Mouse (Mus musculus) stomach, embryonic 16.5 days (tissue): Measurements from ENCODE around the gene Lhx2. TPM values are rescaled to one million over a fixed set of nuclear protein-coding genes. Genes with fewer than 3 reads are reported as not detected.

Source experiments
- ATAC-seq: fragments of 200-750 bp; cut with Nextera tagmentation; 2 replicates; pipeline ENCODE4 v1.8.0; 2017; ENCODE audit warnings: moderate number of reproducible peaks, moderate TSS enrichment; ENCODE audit not compliant: insufficient read depth, low FRiP score
- H3K27ac ChIP-seq: fragments of 300-500 bp; sonication (generic); 2 replicates; pipeline ENCODE4 v1.5.1; 2014; ENCODE audit warnings: low read length
- H3K27me3 ChIP-seq: fragments of 300-500 bp; sonication (generic); 2 replicates; pipeline ENCODE4 v1.6.1; 2014; ENCODE audit warnings: low read length, control low read depth, mixed read lengths; ENCODE audit not compliant: control insufficient read depth, insufficient read depth
- H3K36me3 ChIP-seq: fragments of 300-500 bp; sonication (generic); 2 replicates; pipeline ENCODE4 v1.6.1; 2014; ENCODE audit warnings: low read length; ENCODE audit not compliant: control insufficient read depth, insufficient read depth
- H3K4me1 ChIP-seq: fragments of 300-500 bp; sonication (generic); 2 replicates; pipeline ENCODE4 v1.6.1; 2014; ENCODE audit warnings: low read length, control low read depth, mixed read lengths; ENCODE audit not compliant: control insufficient read depth, insufficient read depth
- H3K4me2 ChIP-seq: fragments of 300-500 bp; sonication (generic); 2 replicates; pipeline ENCODE4 v1.6.1; 2014; ENCODE audit warnings: low read depth, low read length, mixed read lengths
- H3K4me3 ChIP-seq: fragments of 300-500 bp; sonication (generic); replicated peaks from 2 replicates; pipeline ENCODE4 v1.5.1; 2014; ENCODE audit warnings: mild to moderate bottlenecking, low read length
- H3K9ac ChIP-seq: fragments of 300-500 bp; sonication (generic); 2 replicates; pipeline ENCODE4 v1.6.1; 2014; ENCODE audit warnings: low read length
- H3K9me3 ChIP-seq: fragments of 300-500 bp; sonication (generic); replicated peaks from 2 replicates; pipeline ENCODE4 v1.6.1; 2016; ENCODE audit warnings: low read length, control low read depth; ENCODE audit not compliant: control insufficient read depth
- WGBS: fragments of 180-500 bp; shearing (Covaris S2); extraction: QIAGEN DNeasy Blood & Tissue Kit; methylation state at CpG from one replicate; pipeline ENCODE4 v1.1.7; 2014; 5-methylcytosine and 5-hydroxymethylcytosine counted together
- polyA plus RNA-seq: library from polyadenylated mRNA; unstranded; fragments of >200 nt; fragmentation: Nextera tagmentation; extraction: Ambion mirVana; gene quantifications from 2 replicates; pipeline ENCODE4 v1.2.1, GENCODE M21; 2015

Gene Lhx2
- 0.14 TPM in 1 of 2 replicates, not detected in the other for polyA plus RNA-seq

- no peak for ATAC-seq
- Histone ChIP-seq H3K9me3 (no peaks in the 10 kb centered on the region), H3K9ac (peak within 1 kb of the TSS; percentile 56), H3K4me3 (peak within 1 kb of the TSS; percentile 45), H3K27me3 (peaks cover 87% of the 10 kb centered on the region), H3K4me2 (peak within 1 kb of the TSS; percentile 79), H3K36me3 (no peaks in the 10 kb centered on the region), H3K27ac (no peak within 1 kb of the TSS), H3K4me1 (peaks cover 9% of the 10 kb centered on the region)
- WGBS = under 1% methylated on average over 69 of the region's 92 CpGs
These were observed at the start of gene Lhx2 for GRCm38 (mm10) chr2:38338990-38339909. Gene Lhx2 (plus strand): TSS chr2:38339281.

- ATAC-seq = no peak
- Histone ChIP-seq H3K4me1 (no peaks in the 10 kb centered on the region), H3K27me3 (no peaks in the 10 kb centered on the region), H3K27ac (no peak overlapping the region), H3K4me2 (no peak overlapping the region), H3K36me3 (no peaks in the 10 kb centered on the region), H3K9me3 (no peaks in the 10 kb centered on the region), H3K9ac (no peak overlapping the region), H3K4me3 (no peak overlapping the region)
- 74% methylated on average over 1 of the region's 1 CpGs for WGBS
These were observed 47.6 kb upstream of the Lhx2 start for GRCm38 (mm10) chr2:38291526-38291925.

DNA sequence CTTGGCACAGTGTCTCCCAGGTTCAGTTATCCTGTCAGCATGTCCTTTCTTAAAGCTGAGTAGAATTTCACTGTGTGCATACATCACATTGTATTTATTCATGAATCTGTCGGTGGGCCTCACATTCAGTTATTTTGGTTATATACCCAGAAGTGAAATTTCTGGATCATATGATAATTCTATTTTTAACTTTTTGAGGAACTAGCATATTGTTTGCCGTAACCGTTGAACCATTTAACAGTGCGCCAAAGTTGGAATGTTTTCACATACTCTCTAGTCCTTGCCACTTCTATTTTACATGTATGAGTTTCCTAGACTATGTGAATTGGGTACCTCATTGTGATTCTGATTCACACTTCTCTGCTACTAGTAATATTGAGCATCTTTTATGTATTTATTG lies 43.1 kb upstream of the Lhx2 start:
- WGBS = 85% methylated on average over 4 of the region's 4 CpGs
- no peak for ATAC-seq
- Histone ChIP-seq H3K27ac (no peak overlapping the region), H3K4me2 (no peak overlapping the region), H3K36me3 (no peaks in the 10 kb centered on the region), H3K27me3 (no peaks in the 10 kb centered on the region), H3K4me1 (no peaks in the 10 kb centered on the region), H3K9me3 (no peaks in the 10 kb centered on the region), H3K4me3 (no peak overlapping the region), H3K9ac (no peak overlapping the region)

GRCm38 (mm10) chr2:38300941-38301340 lies 38.1 kb upstream of the Lhx2 start:
- H3K27ac ChIP-seq = no peak overlapping the region
- H3K9ac ChIP-seq = no peak overlapping the region
- H3K27me3 ChIP-seq = no peaks in the 10 kb centered on the region; the same call in 1 of the 2 replicates
- H3K9me3 ChIP-seq = no peaks in the 10 kb centered on the region
- H3K4me2 ChIP-seq = no peak overlapping the region
- H3K36me3 ChIP-seq = no peaks in the 10 kb centered on the region
- 44% methylated on average over 2 of the region's 2 CpGs for WGBS
- no peaks in the 10 kb centered on the region for H3K4me1 ChIP-seq
- ATAC-seq = no peak
- H3K4me3 ChIP-seq = no peak overlapping the region

DNA sequence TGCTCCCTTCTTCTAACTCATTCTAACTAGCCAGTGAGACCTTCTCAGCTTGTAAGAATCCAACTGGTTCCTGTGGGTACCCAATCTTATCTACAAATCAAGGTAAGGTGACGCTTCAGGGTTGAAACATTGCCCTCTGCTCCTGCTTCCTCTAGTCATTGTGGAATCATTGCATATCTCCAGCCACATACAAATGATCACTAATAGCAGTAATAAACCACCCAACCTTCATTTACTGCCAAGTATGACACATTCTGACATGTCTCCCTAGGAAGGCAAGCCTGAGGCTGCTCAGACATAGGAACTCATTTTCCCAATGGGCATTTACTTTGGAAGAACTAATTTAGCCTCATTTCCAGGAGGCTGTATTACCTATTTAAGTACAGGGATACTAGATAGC lies 33.9 kb upstream of the Lhx2 start:
- WGBS = 62% methylated on average over 1 of the region's 1 CpGs
- H3K36me3 ChIP-seq = no peaks in the 10 kb centered on the region
- no peaks in the 10 kb centered on the region for H3K4me1 ChIP-seq
- ATAC-seq = no peak
- H3K4me3 ChIP-seq = no peak overlapping the region
- no peaks in the 10 kb centered on the region; the same call in 1 of the 2 replicates for H3K27me3 ChIP-seq
- H3K9me3 ChIP-seq = no peaks in the 10 kb centered on the region
- H3K9ac ChIP-seq = no peak overlapping the region
- H3K27ac ChIP-seq = no peak overlapping the region
- no peak overlapping the region for H3K4me2 ChIP-seq

GRCm38 (mm10) chr2:38312921-38313320 lies 26.2 kb upstream of the Lhx2 start:
- no peak for ATAC-seq
- Histone ChIP-seq H3K27me3 (0 out of 2 replicates have a peak, but pooled peaks cover 4% of the 10 kb centered on the region), H3K9ac (no peak overlapping the region), H3K36me3 (no peaks in the 10 kb centered on the region), H3K4me3 (no peak overlapping the region), H3K9me3 (no peaks in the 10 kb centered on the region), H3K4me2 (no peak overlapping the region), H3K4me1 (no peaks in the 10 kb centered on the region), H3K27ac (no peak overlapping the region)
- 36% methylated on average over 3 of the region's 3 CpGs for WGBS

DNA sequence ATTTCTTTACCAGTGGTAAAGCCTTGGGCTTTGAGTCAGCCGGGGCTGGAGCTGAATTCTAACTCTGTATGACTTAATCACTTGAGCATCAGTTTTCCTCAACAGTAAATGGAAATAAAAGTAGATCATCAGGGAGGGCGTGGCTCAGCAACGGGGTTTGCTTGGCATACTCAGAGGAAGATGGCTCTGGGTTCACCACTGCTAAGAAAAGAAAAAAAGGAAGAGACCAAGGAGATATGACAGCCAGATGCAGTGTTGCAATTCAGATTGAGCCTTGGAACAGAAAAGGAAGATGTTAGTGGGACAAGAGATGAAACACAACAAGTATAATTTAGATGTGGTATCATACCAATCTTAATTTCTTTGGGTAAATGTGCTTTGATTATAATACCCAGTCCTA lies 25.7 kb upstream of the Lhx2 start:
- no peak overlapping the region for H3K4me3 ChIP-seq
- no peaks in the 10 kb centered on the region for H3K4me1 ChIP-seq
- 0 out of 2 replicates have a peak, but pooled peaks cover 4% of the 10 kb centered on the region for H3K27me3 ChIP-seq
- no peaks in the 10 kb centered on the region for H3K9me3 ChIP-seq
- 45% methylated on average over 3 of the region's 3 CpGs for WGBS
- H3K9ac ChIP-seq = no peak overlapping the region
- no peak for ATAC-seq
- H3K4me2 ChIP-seq = no peak overlapping the region
- no peaks in the 10 kb centered on the region for H3K36me3 ChIP-seq
- H3K27ac ChIP-seq = no peak overlapping the region

DNA sequence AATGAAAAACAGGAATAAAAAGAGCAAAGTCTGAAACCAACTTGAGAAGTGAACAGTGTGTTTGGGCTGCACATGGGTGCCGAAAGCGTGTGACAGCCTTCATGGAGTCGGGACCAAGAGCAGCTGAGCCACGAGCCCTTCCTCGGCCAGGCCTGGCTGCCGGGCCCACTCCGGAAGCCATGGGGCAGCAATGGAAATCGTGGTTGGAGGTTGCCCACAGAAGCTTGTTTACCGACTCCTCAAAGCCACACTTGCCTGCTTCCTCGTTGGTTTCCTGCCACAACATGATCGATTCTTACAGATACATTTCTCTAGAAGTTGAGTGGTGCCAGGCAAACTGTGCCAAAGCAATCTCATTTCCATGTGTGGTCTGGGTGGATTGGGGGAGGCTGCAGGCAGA lies 20.0 kb upstream of the Lhx2 start:
- ATAC-seq = no peak
- Histone ChIP-seq H3K36me3 (no peaks in the 10 kb centered on the region), H3K4me3 (no peak overlapping the region), H3K9me3 (no peaks in the 10 kb centered on the region), H3K27me3 (no peaks in the 10 kb centered on the region), H3K27ac (no peak overlapping the region), H3K9ac (no peak overlapping the region), H3K4me2 (no peak overlapping the region), H3K4me1 (no peaks in the 10 kb centered on the region)
- 77% methylated on average over 11 of the region's 11 CpGs for WGBS

DNA sequence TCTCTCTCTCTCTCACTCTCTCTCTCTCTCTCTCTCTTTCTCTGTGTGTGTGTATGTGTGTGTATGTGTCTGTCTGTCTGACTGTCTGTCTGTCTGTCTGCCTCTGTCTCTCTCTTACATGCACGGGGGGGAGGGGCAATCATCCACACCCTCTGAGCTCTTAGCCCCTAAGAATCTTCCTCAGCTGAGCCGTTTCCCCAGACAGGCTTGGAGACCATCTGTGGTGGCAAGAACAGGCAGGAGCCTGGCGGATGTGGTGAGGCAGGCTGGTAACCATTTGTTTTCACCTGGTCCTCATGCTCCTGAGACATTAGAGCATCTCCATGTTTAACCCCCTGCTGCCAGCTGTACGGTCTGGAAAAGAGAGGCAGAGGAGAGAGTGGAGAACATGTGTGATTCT lies 18.2 kb upstream of the Lhx2 start:
- no peak overlapping the region for H3K4me2 ChIP-seq
- H3K9me3 ChIP-seq = no peaks in the 10 kb centered on the region
- H3K27ac ChIP-seq = no peak overlapping the region
- H3K36me3 ChIP-seq = no peaks in the 10 kb centered on the region
- no peaks in the 10 kb centered on the region for H3K27me3 ChIP-seq
- no peak overlapping the region for H3K4me3 ChIP-seq
- 56% methylated on average over 4 of the region's 4 CpGs for WGBS
- no peaks in the 10 kb centered on the region for H3K4me1 ChIP-seq
- no peak overlapping the region for H3K9ac ChIP-seq
- ATAC-seq = no peak
